Mouse (Mus musculus) heart, adult 2 months (tissue): Measurements from ENCODE around the gene Ska2.

ENCODE experiments used
- CTCF ChIP-seq: fragments of 200-600 bp; IDR thresholded peaks from 2 replicates; pipeline ENCODE4 v1.8.1; 2022; ENCODE audit warnings: antibody characterized with exemption, mild to moderate bottlenecking, moderate library complexity
- POLR2A ChIP-seq: fragments of 200-500 bp; IDR thresholded peaks from 2 replicates; pipeline ENCODE4 v1.6.1; 2011; ENCODE audit warnings: mild to moderate bottlenecking, low read depth, low read length, control low read depth; ENCODE audit not compliant: insufficient read depth

DNA sequence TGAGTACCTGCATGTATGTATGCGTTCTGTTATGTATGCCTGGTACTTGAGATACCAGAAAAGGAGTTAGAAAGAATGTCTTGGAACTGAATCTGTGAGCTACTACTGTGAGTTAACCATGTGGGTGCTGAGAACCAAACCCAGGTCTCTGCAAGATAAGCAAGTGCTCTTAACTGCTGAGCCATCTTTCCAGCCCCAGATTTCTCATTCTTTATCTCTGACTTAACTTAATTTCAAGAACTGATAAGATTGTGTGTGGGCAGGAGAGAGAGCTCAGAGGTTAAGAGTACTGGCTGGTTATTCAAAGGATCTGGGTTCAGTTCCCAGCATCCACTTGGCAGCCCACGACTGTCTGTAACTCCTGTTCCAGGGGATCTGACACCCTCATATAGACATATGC, 49.0 kb downstream of the Ska2 start:
- TF ChIP-seq CTCF (no peak), POLR2A (no peak)
